Mouse (Mus musculus): ENCODE data around the gene Hap1. TPM values are rescaled to one million over a fixed set of nuclear protein-coding genes. Genes with fewer than 3 reads are reported as not detected.
"Not testable (repeated sequence)": the region's sequence is repeated elsewhere in the genome, so short reads cannot be mapped to it uniquely, and the experiment has no call there.

The Hap1 gene
- total RNA-seq, 2 experiments from 2014 or later: 46.9 to 49.7 TPM

GRCm38 (mm10) chr11:100360175-100360574 is 4.2 kb upstream of the Hap1 start:
- no peak for DNase-seq (ENCODE audit: low spot score in 2 of 2)

GRCm38 (mm10) chr11:100357408-100357807 is 1.5 kb upstream of the Hap1 start:
- DNase-seq (ENCODE audit: low spot score in 2 of 2): no peak

- DNase-seq (ENCODE audit: low spot score in 2 of 2): no peak
Measured at GRCm38 (mm10) chr11:100356819-100357211, 887 bp upstream of the Hap1 start.

- DNase-seq (ENCODE audit: low spot score in 2 of 2): peak; percentile 38 to 50
Measured at GRCm38 (mm10) chr11:100355151-100355951, 577 bp downstream of the Hap1 start.

GRCm38 (mm10) chr11:100352076-100352857 is 3.7 kb downstream of the Hap1 start:
- no peak for DNase-seq (ENCODE audit: low spot score in 2 of 2)

- DNase-seq (ENCODE audit: low spot score in 2 of 2): no peak
Measured at GRCm38 (mm10) chr11:100344269-100344668, 11.7 kb downstream of the Hap1 start.

- no peak for DNase-seq (ENCODE audit: low spot score in 2 of 2)
Measured at GRCm38 (mm10) chr11:100335731-100336130, 20.2 kb downstream of the Hap1 start.

GRCm38 (mm10) chr11:100333944-100334457 is 21.9 kb downstream of the Hap1 start, which contains the start of gene Gast:
Gast (plus strand) TSS chr11:100334407.
- no peak for DNase-seq (ENCODE audit: low spot score in 2 of 2)

- DNase-seq (ENCODE audit: low spot score in 2 of 2): no peak
Measured at GRCm38 (mm10) chr11:100332766-100333515, 23.0 kb downstream of the Hap1 start.

- not testable (repeated sequence) for DNase-seq (ENCODE audit: low spot score in 2 of 2)
Measured at GRCm38 (mm10) chr11:100330816-100331375, 25.0 kb downstream of the Hap1 start.

GRCm38 (mm10) chr11:100330235-100330634 is 25.7 kb downstream of the Hap1 start:
- DNase-seq (ENCODE audit: low spot score in 2 of 2): no peak

- DNase-seq (ENCODE audit: low spot score in 2 of 2): no peak
Measured at GRCm38 (mm10) chr11:100327761-100328160, 28.2 kb downstream of the Hap1 start.

GRCm38 (mm10) chr11:100327316-100327715 is 28.6 kb downstream of the Hap1 start:
- no peak for DNase-seq (ENCODE audit: low spot score in 2 of 2)

GRCm38 (mm10) chr11:100325062-100325629 is 30.8 kb downstream of the Hap1 start:
- no peak for DNase-seq (ENCODE audit: low spot score in 2 of 2)

- DNase-seq (ENCODE audit: low spot score in 2 of 2): peak; percentile 57 to 58
Measured at GRCm38 (mm10) chr11:100323578-100323977, 32.4 kb downstream of the Hap1 start.

- no peak for DNase-seq (ENCODE audit: low spot score in 2 of 2)
Measured at GRCm38 (mm10) chr11:100322591-100323258, 33.2 kb downstream of the Hap1 start.

- not testable (repeated sequence) for DNase-seq (ENCODE audit: low spot score in 2 of 2)
Measured at GRCm38 (mm10) chr11:100321479-100322305, 34.2 kb downstream of the Hap1 start.

GRCm38 (mm10) chr11:100320701-100321410 is 35.1 kb downstream of the Hap1 start:
- not testable (repeated sequence) for DNase-seq (ENCODE audit: low spot score in 2 of 2)

Measured in adrenal gland, adult 18-20 months (tissue).